Mouse (Mus musculus): ENCODE measurements around the gene Coro1c.
A peak's percentile ranks its signal among the peaks of the same experiment; 100 is the strongest.
"Not testable (repeated sequence)": the region's sequence is repeated elsewhere in the genome, so short reads cannot be mapped to it uniquely, and the experiment has no call there.

Gene Coro1c

GRCm38 (mm10) chr5:113825558-113825957 lies 83.0 kb downstream of the Coro1c start:
- DNase-seq, result peak; percentile 73

GRCm38 (mm10) chr5:113824228-113824627 lies 84.3 kb downstream of the Coro1c start:
- DNase-seq, result peak; percentile 61

GRCm38 (mm10) chr5:113818572-113818971 lies 90.0 kb downstream of the Coro1c start:
- DNase-seq, result no peak

DNA sequence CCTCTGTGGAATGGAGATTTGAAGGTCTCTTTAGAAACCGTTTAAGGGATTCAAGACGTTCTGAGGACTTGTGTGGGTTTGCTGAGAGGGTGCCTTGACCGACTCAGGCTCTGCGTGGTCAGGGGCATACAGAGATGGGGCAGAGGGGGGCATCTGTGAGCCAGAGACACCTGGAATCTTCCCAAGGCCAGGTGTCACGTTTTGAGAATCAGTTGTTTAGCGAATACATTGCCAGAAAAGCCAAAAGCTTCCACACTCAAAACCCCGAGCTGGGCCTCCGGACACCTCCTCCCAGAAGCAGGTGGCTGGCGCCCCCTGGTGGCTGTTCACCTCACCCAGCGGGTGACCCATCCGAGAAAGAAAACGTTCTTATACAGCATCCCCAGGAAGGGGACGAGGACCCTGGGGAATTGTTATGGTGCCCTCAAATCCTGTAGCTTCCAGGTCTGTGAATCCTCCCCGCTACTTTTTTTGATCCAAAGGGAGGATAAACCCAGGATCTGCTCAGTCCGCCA lies 92.9 kb downstream of the Coro1c start:
- peak; percentile 84 for DNase-seq

DNA sequence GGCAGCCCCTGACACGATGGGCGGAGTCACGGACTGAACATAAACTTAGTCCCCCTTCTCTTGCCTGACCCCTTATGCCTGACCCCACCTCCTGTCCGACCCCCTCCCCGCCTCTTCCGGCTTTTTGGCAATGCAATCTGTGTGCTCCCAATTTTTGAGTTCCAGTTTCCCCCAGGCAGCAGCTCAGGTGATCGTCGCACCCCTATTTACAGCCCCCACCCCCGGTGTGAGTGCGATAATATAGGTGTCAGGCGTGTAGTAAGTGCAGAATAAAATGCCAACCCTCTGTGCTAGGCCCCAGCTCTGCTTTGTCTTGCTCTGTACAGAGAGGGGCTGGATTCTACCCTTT lies 93.5 kb downstream of the Coro1c start:
- no peak for DNase-seq

- DNase-seq, result no peak
Measured at GRCm38 (mm10) chr5:113814111-113815040, 94.2 kb downstream of the Coro1c start.

- DNase-seq, result no peak
Measured at GRCm38 (mm10) chr5:113813608-113814007, 95.0 kb downstream of the Coro1c start.

- no peak for DNase-seq
Measured at GRCm38 (mm10) chr5:113812638-113813037, 95.9 kb downstream of the Coro1c start.

DNA sequence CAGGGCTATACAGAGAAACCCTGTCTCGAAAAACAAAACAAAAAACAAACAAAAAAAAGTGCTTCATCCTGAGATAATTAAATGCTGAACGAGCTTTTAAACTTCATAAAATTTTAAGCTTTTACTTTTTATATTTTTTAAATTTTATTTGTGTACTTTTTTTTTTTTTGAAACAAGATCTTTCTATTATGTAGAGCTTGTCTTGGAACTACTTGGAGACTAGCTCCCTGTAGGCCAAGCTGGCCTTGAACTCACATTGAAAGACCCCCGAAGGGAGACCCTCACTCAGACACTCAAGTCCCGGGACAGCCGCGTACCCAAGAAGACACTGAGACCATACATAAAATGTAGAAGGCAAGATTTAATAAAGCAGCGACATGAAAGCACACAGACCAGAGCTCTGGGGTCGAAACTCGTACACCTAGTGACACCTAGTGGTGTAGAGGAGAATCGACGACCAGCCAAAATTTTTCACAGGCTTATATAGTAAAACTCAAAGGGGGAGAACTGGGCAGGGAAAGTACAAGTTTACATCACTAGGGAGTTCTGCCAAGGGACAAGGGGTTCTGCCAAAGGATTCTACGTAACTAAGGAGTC lies 96.6 kb downstream of the Coro1c start:
- not testable (repeated sequence) for DNase-seq

GRCm38 (mm10) chr5:113810111-113810510 lies 98.4 kb downstream of the Coro1c start:
- no peak for DNase-seq

DNA sequence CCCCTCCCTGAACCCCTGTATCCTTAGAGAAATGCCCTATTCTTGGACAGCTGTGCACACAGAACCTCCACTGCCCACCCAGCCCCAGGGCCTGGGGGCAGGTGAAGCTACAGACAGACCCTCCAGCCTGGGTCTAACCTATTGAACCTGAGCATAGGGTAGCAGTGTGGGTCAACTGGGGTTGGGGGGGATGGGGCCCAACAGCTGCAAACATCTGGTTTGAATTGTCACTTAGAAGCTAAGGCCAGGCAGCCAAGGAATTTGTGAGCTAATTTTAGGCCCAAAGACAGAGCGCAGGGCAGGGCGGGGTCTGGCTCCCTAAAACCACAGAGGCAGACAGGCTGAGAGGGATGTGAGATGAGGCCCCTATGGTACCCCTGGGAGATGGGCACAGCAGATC lies 100.4 kb downstream of the Coro1c start:
- DNase-seq, result no peak

DNA sequence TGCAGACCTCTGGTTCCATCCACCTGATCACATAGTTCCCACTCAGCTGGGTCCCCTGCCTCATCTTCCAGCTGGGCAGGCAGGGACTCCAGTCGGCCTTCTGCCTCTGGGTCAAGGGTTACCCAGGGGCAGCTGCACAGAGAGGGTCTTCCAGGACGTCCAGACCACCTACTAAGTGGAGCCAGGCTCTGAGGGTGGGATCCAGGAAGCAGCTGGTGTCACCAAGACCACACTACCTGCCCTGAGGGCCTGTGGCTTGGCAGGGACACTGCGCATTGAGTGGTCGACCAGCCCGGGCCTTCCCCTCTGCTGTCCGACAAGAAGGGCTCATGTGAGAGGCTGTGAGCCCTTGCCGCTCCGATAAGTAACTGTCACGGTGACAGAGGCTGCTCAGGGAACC lies 100.8 kb downstream of the Coro1c start:
- DNase-seq, result no peak

DNA sequence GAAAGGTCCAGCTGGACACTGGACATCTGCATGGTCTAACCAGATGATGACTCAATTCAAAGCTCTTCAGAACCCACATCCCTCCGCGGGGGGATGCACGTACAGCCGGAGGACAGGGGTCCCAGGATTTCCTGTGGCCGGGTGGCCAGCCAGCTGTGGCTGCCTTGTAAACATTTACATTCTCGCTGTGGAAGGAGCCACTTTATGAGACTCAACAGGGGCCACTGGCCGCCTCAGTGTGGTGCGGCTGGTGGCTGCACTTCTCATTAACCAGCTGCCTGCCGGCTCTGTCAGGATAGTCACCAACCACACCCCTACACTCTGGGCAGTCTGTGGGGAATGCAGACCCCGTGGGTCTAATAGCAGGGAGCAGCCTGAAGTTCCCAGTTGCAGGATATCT lies 102.1 kb downstream of the Coro1c start:
- DNase-seq, result no peak

DNA sequence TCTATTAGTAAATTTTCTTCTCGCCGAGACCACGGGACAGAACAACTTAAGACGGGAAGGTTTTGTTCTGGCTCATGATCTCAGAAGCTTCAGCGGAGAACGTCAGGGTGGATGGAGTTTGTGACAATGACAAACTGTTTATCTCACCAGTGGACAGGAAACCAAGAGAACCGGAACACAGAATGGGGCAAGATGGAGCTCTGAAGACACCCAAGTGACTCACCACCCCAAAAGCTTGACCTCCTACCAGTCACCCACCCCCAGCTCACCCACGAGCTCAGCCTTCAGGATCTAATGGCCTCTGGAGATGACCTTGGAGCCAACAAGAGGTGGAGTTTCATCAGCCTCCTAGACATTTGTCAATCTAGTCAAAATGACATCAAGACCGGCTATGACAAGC lies 103.3 kb downstream of the Coro1c start:
- no peak for DNase-seq

- DNase-seq, result no peak
Measured at GRCm38 (mm10) chr5:113804395-113804966, 104.1 kb downstream of the Coro1c start.

GRCm38 (mm10) chr5:113800280-113800679 lies 108.3 kb downstream of the Coro1c start, which contains the start of gene Tmem119:
Gene Tmem119, minus strand, starts transcription at chr5:113800516.
- DNase-seq, result no peak

DNA sequence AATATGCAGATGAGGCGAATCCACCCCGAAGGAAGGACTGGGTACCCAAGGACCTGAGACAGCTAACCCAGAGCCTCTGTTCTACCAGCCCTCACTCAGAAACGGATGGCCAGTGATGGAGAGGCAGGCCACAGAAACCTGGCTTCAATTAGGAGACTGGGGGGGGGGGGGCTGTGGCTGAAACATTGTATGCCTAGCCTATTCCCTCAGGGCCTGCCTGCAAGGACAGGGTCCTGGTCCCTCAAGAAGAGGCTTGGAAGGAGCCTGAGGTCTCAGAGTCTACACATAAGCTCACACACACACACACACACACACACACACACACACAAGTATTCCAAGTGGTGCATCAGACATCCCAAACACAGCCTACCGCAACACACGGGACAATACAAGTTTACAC lies 108.9 kb downstream of the Coro1c start:
- no peak for DNase-seq

GRCm38 (mm10) chr5:113798525-113798924 lies 110.0 kb downstream of the Coro1c start:
- DNase-seq, result no peak

DNA sequence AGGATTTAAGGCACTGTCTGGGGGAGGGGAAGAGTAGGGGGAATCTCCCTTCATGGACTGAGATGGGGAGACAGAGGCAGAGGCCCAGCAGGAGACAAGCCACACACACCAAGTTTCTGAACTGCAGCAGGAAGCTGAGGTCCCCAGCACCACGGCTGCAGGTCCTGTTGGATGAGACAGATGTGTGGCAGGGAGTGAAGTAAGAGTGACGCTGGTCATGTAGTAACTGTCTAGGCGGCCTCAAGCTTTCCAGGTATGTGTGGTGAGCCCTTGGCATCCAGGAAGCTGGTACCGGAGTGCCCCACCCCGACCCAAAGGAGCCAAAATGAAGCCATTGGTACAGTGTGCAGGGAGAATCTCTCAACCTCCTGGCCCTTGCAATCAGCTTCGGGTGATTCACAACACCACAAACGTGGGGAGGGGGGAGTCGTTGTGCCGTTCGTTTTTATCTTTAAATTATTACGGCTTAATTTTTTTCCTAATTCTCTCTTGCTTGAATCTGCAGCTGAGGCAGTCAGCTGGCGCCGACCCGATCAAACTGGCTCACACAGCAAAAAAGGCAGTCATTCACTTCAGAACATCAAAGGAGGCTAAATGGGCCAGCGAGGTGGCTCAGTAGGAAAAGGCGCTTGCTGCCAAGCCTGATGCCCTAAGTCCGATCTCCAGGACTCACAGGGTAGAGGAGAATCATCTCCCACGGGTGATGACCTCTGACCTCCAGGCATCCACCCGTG lies 111.2 kb downstream of the Coro1c start:
- no peak for DNase-seq

- peak; percentile 39 for DNase-seq
Measured at GRCm38 (mm10) chr5:113796401-113797148, 112.0 kb downstream of the Coro1c start.

Data from thymus, postnatal 14 days (tissue).